ENCODE assay signal across 8 mouse cellular contexts in the genomic region with DNA sequence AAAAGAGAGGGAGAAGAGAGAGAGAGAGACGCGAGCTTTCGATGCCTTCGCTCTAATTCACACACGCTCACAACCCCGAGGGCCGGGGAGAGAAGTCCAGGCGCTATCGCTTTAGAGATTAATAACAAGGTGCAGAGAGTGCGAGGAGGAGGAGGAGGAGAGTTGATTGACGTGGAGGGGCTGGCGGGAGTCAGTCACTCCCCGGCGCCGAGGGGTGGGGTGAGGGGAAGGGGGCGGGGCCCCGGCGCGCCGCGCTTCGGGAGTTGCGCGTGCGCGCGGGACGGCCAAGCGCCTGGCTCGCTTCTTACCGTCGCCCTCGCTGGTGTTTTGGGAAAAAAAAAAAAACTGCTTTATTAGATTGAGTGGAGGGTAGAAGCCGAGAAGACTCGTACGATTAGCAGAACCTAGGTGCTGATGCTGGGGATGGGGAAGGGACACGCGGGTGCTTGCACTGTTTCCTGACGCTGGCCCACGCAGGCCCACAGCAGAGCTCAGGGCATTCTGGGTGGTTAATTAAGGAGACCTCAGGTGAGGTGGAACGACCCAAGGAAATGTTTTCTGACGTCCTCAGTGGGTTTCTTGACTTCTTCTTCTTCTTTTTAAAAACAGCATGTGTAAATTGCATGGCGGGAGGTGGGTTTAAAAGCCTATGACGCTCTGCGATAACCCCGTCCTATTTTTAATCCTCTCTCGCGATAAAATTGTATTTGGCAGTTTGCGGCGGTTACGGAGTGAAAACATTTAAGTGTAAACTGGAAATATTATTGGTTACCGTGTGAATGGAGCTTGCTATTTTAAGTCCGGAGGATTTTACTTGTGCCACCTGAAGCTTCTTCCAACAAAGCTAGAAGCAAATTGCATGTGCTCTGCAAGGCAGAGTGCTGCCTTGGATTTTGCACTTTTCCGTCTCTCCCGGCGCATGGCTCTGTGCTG. TPM values are rescaled to one million over a fixed set of nuclear protein-coding genes. Genes with fewer than 3 reads are reported as not detected.
DNase-seq lines count a peak whose midpoint lies in the region; ATAC-seq and TF ChIP-seq lines count a peak whose summit lies in the region.

No protein-coding gene starts in this region.

- no peak for TF ChIP-seq CTCF in C2C12 (IDR thresholded peaks at IDR 0.05; ENCODE audit: control insufficient read depth, insufficient read depth, insufficient read length)
- TF ChIP-seq CTCF in brain, embryonic 14.5 days (IDR thresholded peaks at IDR 0.05; ENCODE audit: borderline replicate concordance, extremely low read depth, insufficient read depth, insufficient read length) = no peak

- peak overlapping the region; percentile 64 for H3K4me3 ChIP-seq in C2C12 (ENCODE audit: insufficient read depth, poor library complexity, severe bottlenecking)
- peak overlapping the region; percentile 95 for H3K4me3 ChIP-seq in erythroblast, embryonic 14.5 days (replicated peaks)
- peak overlapping the region; percentile 96 for H3K4me3 ChIP-seq in heart, embryonic 11.5 days (ENCODE audit: low read depth, low read length)
- peak overlapping the region; percentile 99 for H3K4me3 ChIP-seq in kidney, embryonic 16.5 days (ENCODE audit: low read length)
- H3K4me3 ChIP-seq in liver, embryonic 11.5 days (ENCODE audit: low read depth, low read length) = peak overlapping the region; percentile 89
- H3K4me3 ChIP-seq in stomach, embryonic 14.5 days (ENCODE audit: low read depth, low read length) = peak overlapping the region; percentile 96

- H3K27me3 ChIP-seq in C2C12 (ENCODE audit: control insufficient read depth, insufficient read depth, insufficient read length) = no peaks in the 10 kb centered on the region
- no peaks in the 10 kb centered on the region for H3K27me3 ChIP-seq in erythroblast, embryonic 14.5 days (ENCODE audit: control insufficient read depth)
- no peaks in the 10 kb centered on the region for H3K27me3 ChIP-seq in heart, embryonic 11.5 days (ENCODE audit: control insufficient read depth, insufficient read depth, low read length)
- H3K27me3 ChIP-seq in kidney, embryonic 16.5 days (ENCODE audit: insufficient read depth, low read length) = no peaks in the 10 kb centered on the region
- no peaks in the 10 kb centered on the region for H3K27me3 ChIP-seq in liver, embryonic 11.5 days (replicated peaks; ENCODE audit: control insufficient read depth, insufficient read depth, low read length)
- H3K27me3 ChIP-seq in stomach, embryonic 14.5 days (ENCODE audit: control insufficient read depth, insufficient read depth, low read length) = no peaks in the 10 kb centered on the region

- peak; percentile 96 for DNase-seq in brain, embryonic 14.5 days (ENCODE audit: low read depth)
- DNase-seq in liver, embryonic 11.5 days (ENCODE audit: low spot score) = peak; percentile 89
- peak; percentile 87 for DNase-seq in naive thymus-derived CD4-positive, alpha-beta T cell, adult 2 months (ENCODE audit: low read depth)

- peak; percentile 94 for ATAC-seq in heart, embryonic 11.5 days (replicated peaks; ENCODE audit: insufficient number of reproducible peaks, low FRiP score, low TSS enrichment)
- ATAC-seq in kidney, embryonic 16.5 days (ENCODE audit: low FRiP score, low TSS enrichment) = peak; percentile 92
- ATAC-seq in liver, embryonic 11.5 days (replicated peaks; ENCODE audit: low FRiP score) = peak; percentile 94
- peak; percentile 92 for ATAC-seq in stomach, embryonic 14.5 days (ENCODE audit: insufficient number of reproducible peaks, insufficient read depth, low FRiP score, low read depth)

- H3K9ac ChIP-seq in heart, embryonic 11.5 days (ENCODE audit: low read depth, low read length) = peak overlapping the region; percentile 97
- H3K9ac ChIP-seq in kidney, embryonic 16.5 days (replicated peaks; ENCODE audit: low read length) = peak overlapping the region; percentile 95
- H3K9ac ChIP-seq in liver, embryonic 11.5 days (ENCODE audit: low read depth, low read length) = peak overlapping the region; percentile 80
- H3K9ac ChIP-seq in stomach, embryonic 14.5 days (replicated peaks; ENCODE audit: low read depth, low read length) = peak overlapping the region; percentile 98

- H3K9me3 ChIP-seq in erythroblast, embryonic 14.5 days (ENCODE audit: control insufficient read depth, low read length) = peaks cover 4% of the 10 kb centered on the region
- H3K9me3 ChIP-seq in heart, embryonic 11.5 days (replicated peaks; ENCODE audit: control insufficient read depth, low read length) = 0 out of 2 replicates have a peak, but pooled peaks cover 4% of the 10 kb centered on the region
- 0 out of 2 replicates have a peak, but pooled peaks cover 3% of the 10 kb centered on the region for H3K9me3 ChIP-seq in kidney, embryonic 16.5 days (ENCODE audit: low read length)
- H3K9me3 ChIP-seq in liver, embryonic 11.5 days (ENCODE audit: control insufficient read depth, low read length) = no peaks in the 10 kb centered on the region
- peaks cover 3% of the 10 kb centered on the region; the same call in 1 of the 2 replicates for H3K9me3 ChIP-seq in stomach, embryonic 14.5 days (ENCODE audit: control insufficient read depth, low read depth, low read length)

- H3K27ac ChIP-seq in heart, embryonic 11.5 days (ENCODE audit: low read depth, low read length) = peak overlapping the region; percentile 98
- H3K27ac ChIP-seq in kidney, embryonic 16.5 days (ENCODE audit: low read length) = peak overlapping the region; percentile 100
- H3K27ac ChIP-seq in liver, embryonic 11.5 days (ENCODE audit: low read depth, low read length) = peak overlapping the region; percentile 99
- H3K27ac ChIP-seq in stomach, embryonic 14.5 days (ENCODE audit: low read length) = peak overlapping the region; percentile 99

- no peaks in the 10 kb centered on the region for H3K36me3 ChIP-seq in C2C12 (ENCODE audit: control insufficient read depth, insufficient read depth)
- no peaks in the 10 kb centered on the region for H3K36me3 ChIP-seq in erythroblast, embryonic 14.5 days (ENCODE audit: control insufficient read depth)
- no peaks in the 10 kb centered on the region for H3K36me3 ChIP-seq in heart, embryonic 11.5 days (ENCODE audit: control insufficient read depth, insufficient read depth, low read length)
- no peaks in the 10 kb centered on the region for H3K36me3 ChIP-seq in kidney, embryonic 16.5 days (ENCODE audit: insufficient read depth, low read length)
- H3K36me3 ChIP-seq in liver, embryonic 11.5 days (ENCODE audit: control insufficient read depth, insufficient read depth, low read length) = no peaks in the 10 kb centered on the region
- H3K36me3 ChIP-seq in stomach, embryonic 14.5 days (ENCODE audit: control insufficient read depth, insufficient read depth, low read length) = no peaks in the 10 kb centered on the region

- H3K4me2 ChIP-seq in heart, embryonic 11.5 days = peak overlapping the region; percentile 82
- H3K4me2 ChIP-seq in kidney, embryonic 16.5 days (replicated peaks; ENCODE audit: low read depth, low read length) = peak overlapping the region; percentile 65
- peak overlapping the region; percentile 94 for H3K4me2 ChIP-seq in liver, embryonic 11.5 days
- H3K4me2 ChIP-seq in stomach, embryonic 14.5 days (replicated peaks; ENCODE audit: low read depth, low read length) = peak overlapping the region; percentile 82

- H3K79me2 ChIP-seq in C2C12 (ENCODE audit: control insufficient read depth, insufficient read depth) = peaks cover 47% of the 10 kb centered on the region

- no peak; the same call in 1 of the 2 replicates for TF ChIP-seq POLR2A in brain, embryonic 14.5 days (IDR thresholded peaks at IDR 0.05; ENCODE audit: borderline replicate concordance, extremely low read depth, insufficient read depth, insufficient read length, poor library complexity, severe bottlenecking)

- peaks cover 33% of the 10 kb centered on the region for H3K4me1 ChIP-seq in erythroblast, embryonic 14.5 days (ENCODE audit: control insufficient read depth)
- H3K4me1 ChIP-seq in heart, embryonic 11.5 days (ENCODE audit: control insufficient read depth, insufficient read depth, low read length) = peaks cover 14% of the 10 kb centered on the region
- H3K4me1 ChIP-seq in kidney, embryonic 16.5 days (ENCODE audit: insufficient read depth, low read length) = peaks cover 23% of the 10 kb centered on the region
- peaks cover 13% of the 10 kb centered on the region for H3K4me1 ChIP-seq in liver, embryonic 11.5 days (replicated peaks; ENCODE audit: control insufficient read depth, insufficient read depth, low read length)
- H3K4me1 ChIP-seq in stomach, embryonic 14.5 days (ENCODE audit: control insufficient read depth, insufficient read depth, low read length) = 0 out of 2 replicates have a peak, but pooled peaks cover 13% of the 10 kb centered on the region

- H3ac ChIP-seq in C2C12 (ENCODE audit: control insufficient read depth, insufficient read length, low read depth) = peak overlapping the region; percentile 86

- peaks cover 34% of the 10 kb centered on the region for H3K79me3 ChIP-seq in C2C12 (ENCODE audit: low read depth)

- under 1% methylated on average over 55 of the region's 56 CpGs for WGBS in heart, embryonic 11.5 days (ENCODE audit: insufficient replicate concordance)
- WGBS in kidney, embryonic 16.5 days = under 1% methylated on average over 56 of the region's 56 CpGs
- under 1% methylated on average over 56 of the region's 56 CpGs for WGBS in liver, embryonic 11.5 days
- WGBS in stomach, embryonic 14.5 days = under 1% methylated on average over 56 of the region's 56 CpGs

TF ChIP-seq in C2C12, 6 proteins besides CTCF, POLR2A, EP300 and RAD21 (continues in another document):
- no peak for TF ChIP-seq MYOG (IDR thresholded peaks at IDR 0.05; ENCODE audit: control insufficient read depth, extremely low read depth, insufficient read length)
- no peak for TF ChIP-seq MYOD1 (IDR thresholded peaks at IDR 0.05; ENCODE audit: control insufficient read depth, insufficient read length, low read depth)
- no peak for TF ChIP-seq MAX (IDR thresholded peaks at IDR 0.05)

RNA-seq across cellular contexts. Expression of a gene that starts 1.3 kb away (rescaled TPM):
- 6.9 TPM for polyA plus RNA-seq in C2C12 (2012; fragmentation: generic; extraction: Trizol)
- 12.0 and 14.6 TPM in 2 replicates for polyA plus RNA-seq in brain, embryonic 14.5 days (2012; rRNA removed)
- 0.01 and 0.02 TPM in 2 replicates for polyA plus RNA-seq in erythroblast, embryonic 14.5 days (2012)
- 11.3 and 13.2 TPM in 2 replicates for polyA plus RNA-seq in heart, embryonic 11.5 days (2014; fragmentation: Nextera tagmentation; extraction: Ambion mirVana)
- 18.4 and 23.9 TPM in 2 replicates for polyA plus RNA-seq in kidney, embryonic 16.5 days (2015; fragmentation: Nextera tagmentation; extraction: Ambion mirVana)
- 9.6 and 11.5 TPM in 2 replicates for polyA plus RNA-seq in liver, embryonic 11.5 days (2014; fragmentation: Nextera tagmentation; extraction: Ambion mirVana)
- polyA plus RNA-seq in stomach, embryonic 14.5 days (2014; fragmentation: Nextera tagmentation; extraction: Ambion mirVana) = 25.5 and 31.8 TPM in 2 replicates

RNA-seq across cellular contexts. Expression of a gene that starts 46.6 kb away (rescaled TPM):
- 5.7 TPM for polyA plus RNA-seq in C2C12 (2012; fragmentation: generic; extraction: Trizol)
- polyA plus RNA-seq in brain, embryonic 14.5 days (2012; rRNA removed) = 9.1 and 9.3 TPM in 2 replicates
- 0.20 and 0.26 TPM in 2 replicates for polyA plus RNA-seq in erythroblast, embryonic 14.5 days (2012)
- polyA plus RNA-seq in heart, embryonic 11.5 days (2014; fragmentation: Nextera tagmentation; extraction: Ambion mirVana) = 22.4 and 24.3 TPM in 2 replicates
- 24.7 and 26.8 TPM in 2 replicates for polyA plus RNA-seq in kidney, embryonic 16.5 days (2015; fragmentation: Nextera tagmentation; extraction: Ambion mirVana)
- polyA plus RNA-seq in liver, embryonic 11.5 days (2014; fragmentation: Nextera tagmentation; extraction: Ambion mirVana) = 31.0 and 33.0 TPM in 2 replicates
- 21.2 and 21.5 TPM in 2 replicates for polyA plus RNA-seq in stomach, embryonic 14.5 days (2014; fragmentation: Nextera tagmentation; extraction: Ambion mirVana)

Comparison
In these comparisons a context has a peak if more than half of its experiments do, and no peak if none do; other contexts are left out.
1. Peak in every context shown above with its lines: DNase-seq, ATAC-seq, H3K4me3 ChIP-seq and H3K27ac ChIP-seq.